Mouse (Mus musculus) right cerebral cortex, postnatal 36 days (tissue): ENCODE data around the gene Zdbf2.

Experiments
- DNase-seq, 2 experiments: peaks; one replicate each; pipeline ENCODE4 v3.0.0; 2022; ENCODE audit warnings: low spot score in 2 of 2, mixed read lengths in 1 of 2

Zdbf2 gene

DNA sequence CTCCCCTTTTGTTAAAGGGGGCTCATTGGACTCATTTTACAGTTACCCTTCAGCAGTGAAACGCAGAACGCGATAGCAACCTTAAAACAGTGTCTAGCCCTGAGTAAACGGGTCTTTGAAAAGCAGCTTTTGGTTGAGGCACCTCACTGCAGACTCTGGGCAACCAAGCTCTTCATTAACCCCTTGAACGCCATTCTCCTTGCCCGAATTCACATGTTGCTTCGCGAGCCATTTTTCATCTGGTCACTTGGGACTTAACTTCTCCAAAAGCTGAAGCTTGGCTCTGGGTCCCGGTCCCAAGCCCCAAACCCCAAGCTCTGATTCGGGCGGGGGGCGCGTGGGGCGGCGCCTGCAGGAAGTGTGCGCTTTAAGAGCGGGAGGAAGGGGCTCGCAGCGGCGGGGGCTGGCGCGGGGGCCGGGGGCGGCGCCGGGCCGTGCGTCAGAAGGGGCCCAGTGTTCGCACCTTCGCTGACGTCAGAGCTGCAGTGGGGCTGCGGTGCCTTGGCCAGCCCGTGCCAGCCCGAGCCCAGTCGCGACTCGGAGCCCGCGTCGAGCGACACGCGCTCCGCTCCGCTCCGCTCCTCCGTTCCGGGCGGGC lies at the start of gene Zdbf2:
Gene Zdbf2, plus strand, starts transcription at position 525 of the 598 bp plus-strand sequence.
- DNase-seq = no peak

DNA sequence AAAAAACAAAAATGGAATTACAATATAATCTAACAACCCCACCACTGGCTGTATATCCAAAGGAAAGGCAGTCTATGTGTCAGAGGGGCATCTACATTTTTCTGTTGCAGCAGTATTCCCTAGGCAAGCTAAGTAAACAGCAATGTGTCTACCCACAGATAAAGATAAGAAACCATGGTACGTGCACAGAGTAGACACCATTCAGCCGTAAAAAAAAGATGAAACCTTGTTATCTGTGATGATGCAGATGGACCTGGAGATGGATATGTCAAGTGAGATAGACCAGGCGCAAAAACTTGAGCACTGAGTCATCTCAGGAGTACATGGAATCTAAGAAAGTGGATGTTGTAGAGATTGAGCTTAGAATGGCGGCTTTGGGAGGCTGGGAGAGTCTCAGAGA lies 48.1 kb upstream of the Zdbf2 start:
- DNase-seq = no peak

DNA sequence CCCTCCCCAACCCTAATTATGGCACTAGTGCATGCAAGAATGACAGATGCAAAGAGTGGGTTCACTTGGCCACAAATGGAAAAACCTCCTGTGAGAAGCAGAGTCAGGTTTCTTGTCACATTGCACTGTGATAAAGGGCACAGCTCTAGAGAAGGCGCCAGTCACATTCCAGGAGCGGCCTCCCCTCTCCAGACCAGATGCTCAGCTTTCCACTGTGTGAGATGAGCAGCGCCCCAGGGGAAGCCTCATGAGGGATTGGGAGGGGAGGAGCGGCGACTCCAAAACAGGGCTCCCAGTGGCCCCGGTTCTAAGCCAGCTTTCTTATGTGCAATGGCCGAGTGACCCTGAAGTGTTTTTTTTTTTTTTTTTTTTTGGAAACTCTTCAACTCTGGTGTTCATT lies 47.2 kb upstream of the Zdbf2 start:
- DNase-seq = no peak

DNA sequence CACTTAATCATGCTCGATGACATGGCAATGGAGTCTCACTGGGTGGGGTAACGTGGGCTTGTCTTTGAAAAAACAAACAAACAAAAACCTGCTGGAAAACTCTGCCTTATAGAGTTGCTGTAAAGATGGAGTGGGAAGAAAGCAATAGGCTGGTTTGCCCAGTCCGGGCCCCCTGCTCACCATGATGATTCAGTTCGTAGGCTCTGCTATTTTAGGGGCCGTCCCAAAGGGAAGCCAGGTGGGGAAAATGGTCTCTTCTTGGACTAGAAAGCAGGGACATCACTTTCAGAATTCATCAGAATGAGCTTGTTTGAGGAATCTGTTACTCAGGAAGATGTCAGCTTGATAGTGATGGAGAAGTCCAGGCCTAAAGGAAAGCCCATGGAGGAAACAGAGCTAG lies 45.8 kb upstream of the Zdbf2 start:
- DNase-seq = no peak

DNA sequence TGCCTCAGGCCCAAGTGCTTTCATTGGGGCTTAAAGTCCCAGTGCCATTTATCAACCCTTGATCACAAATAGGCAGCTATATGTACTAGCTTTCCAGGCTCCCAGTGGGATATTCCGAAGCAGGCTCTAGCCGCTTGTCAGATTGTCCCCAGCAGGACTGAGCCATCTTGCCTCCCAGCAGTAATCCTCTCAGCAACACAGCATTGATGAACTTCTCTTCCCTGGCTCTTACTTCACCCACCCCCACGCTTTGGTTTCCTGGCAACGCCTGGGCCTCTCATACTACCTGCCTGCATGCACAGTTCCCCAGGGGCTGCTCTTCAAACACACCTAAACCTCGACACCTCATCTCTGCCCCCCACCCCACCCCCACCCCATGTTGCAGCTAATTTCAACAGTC lies 35.7 kb upstream of the Zdbf2 start:
- no peak for DNase-seq

DNA sequence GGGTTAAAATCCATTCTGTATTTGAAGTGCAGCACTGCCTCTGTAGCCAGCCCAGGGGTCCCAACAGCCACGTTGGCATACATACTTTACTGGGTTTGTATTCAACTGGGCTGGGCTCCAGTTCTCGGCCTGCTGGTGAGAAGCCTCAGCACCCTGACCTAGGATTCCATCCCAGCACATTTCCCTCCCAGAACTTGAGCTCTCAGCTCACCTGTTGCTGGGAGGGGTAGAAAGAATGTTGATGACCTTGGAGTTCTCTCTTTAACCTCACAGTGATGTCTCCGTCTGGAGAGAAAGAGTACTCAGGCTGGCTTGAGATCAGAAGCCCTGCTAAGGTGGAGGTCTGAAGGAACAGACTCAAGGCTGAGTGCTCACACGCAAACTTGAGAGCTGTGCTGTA lies 33.8 kb upstream of the Zdbf2 start:
- DNase-seq = no peak

DNA sequence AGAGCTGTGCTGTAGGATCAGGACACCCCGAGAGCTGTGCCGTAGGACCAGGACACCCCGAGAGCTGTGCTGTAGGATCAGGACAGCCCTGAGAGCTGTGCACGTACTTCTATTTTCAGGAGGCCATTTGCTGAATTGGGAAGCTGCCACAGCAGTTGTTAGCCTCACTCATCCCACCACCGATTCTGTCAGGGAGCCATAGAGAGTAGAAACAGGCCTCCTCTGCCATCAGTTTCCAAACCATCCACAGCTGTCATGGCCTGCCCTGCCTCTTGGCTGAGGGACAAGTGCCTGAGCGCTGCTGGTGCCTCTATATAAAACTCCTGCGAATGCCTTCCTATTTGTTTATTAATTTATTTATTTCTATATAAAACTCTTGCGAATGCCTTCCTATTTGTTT lies 33.3 kb upstream of the Zdbf2 start:
- no peak for DNase-seq

DNA sequence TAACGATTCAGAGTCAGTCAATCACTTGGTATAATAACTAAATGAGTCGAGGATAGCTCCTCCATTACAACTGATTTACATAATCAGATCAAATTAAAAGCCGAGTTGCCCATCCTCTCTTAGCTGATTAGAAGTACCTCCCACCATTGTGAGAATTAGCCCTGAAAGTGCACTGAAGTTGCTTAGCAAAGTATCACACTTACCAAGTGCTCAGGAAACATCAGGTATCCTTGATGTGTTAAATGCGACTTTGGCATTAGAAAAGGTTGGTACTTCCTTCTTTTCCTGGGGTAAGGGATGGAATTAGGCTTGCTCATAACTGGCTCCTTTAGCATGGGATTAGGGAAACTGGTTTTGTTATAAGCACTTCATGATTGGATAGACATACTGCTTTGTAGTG lies 29.2 kb upstream of the Zdbf2 start:
- DNase-seq = no peak

DNA sequence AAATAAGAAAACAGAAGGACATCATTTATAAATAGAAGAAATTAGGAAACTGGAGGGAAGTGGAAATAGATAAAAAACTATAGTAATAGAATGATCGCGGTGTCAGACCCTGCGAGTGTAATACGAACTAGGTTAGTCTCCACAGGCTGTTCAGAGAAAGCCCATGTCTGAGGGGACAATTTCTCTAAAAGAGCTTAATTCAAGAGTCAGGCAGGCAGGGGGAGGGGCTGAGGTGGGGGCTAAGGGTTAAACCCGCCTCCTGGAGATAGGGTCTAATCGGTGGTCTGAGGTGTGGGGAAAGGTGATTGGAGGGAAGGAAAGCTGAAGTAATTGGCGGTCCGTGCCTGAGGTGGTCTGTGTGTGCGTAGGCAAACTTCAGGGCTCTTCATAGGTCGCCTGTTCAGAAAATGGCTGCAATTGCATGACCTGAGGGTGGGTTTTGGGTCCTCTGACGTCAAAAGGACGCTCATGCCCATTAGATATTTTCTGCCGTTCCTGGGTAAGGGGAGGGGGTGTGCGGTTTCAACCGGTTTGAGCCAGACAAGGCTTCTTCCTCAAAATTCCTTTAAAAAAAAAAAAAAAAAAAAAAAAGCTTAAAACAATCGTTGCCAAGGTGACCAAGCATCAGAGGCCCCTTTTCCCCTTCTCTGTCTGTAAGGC lies 26.1 kb upstream of the Zdbf2 start:
- no peak for DNase-seq

DNA sequence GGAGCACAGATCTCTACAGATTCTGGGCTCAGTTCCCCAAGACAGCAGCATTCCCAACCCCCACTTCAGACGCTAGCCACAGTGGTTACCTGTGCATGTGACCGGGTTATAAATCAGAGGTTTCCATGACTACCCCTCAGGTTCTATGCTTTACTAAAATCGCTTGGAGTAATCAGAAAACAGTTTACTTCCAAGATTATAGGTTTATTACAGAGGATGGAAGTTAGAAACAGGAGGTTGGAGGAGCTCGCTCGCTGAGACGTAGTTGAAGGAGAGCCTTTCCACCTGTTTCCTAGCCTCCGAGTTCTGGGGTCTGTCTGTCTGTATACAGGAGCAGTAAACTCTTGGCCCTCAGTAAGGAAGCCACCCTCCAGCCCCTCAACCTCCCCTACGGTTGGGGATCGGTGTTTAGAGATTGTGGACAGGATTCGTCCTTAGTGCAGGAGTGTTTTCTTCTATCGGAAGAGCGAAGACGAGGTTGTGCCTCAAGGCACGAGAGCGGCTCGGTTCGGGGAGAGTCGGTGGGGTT lies 25.2 kb upstream of the Zdbf2 start:
- no peak for DNase-seq

DNA sequence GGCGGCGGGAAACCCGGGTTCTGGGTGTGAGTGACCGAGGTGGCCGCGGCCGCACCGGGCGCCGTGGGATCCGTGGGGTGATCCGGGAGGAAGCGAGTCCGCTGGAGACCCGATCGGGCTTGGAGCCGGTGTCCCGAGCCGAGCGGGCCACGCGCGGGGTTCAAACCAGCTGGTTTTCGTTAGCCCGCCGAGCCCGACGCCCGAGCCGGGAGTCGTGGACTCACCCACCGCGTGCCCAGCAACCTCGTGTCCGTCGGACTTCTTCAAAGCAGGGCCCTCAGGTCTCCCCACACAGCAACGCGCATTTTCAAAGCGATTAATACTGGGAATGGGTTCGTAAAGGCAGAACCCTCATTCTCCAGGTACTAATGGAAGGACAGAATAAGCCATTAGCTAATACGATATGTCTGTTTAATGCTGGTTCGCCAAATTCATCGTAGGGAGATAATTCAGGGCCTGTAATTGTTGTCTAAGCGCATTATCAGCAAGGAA lies 24.7 kb upstream of the Zdbf2 start:
- no peak for DNase-seq

DNA sequence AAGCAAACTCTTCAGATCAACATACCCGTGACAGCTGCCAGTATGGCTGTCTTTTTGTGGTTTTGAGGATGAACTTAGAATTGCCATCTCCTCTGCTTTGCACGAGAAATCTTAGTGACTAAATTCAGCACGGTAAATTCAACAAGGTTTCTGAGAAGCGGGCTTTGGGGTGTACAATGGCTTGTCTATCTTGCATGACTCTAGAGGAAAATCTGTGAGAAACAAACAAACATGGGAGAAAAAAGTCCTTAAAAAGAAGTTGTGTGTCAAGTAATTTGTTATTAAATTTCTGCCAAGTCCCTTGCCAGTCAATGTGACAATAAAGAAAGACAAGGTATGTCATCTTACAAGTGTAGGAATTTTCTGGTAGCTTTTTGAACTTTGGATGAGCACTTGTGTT lies 23.8 kb upstream of the Zdbf2 start:
- DNase-seq = no peak

DNA sequence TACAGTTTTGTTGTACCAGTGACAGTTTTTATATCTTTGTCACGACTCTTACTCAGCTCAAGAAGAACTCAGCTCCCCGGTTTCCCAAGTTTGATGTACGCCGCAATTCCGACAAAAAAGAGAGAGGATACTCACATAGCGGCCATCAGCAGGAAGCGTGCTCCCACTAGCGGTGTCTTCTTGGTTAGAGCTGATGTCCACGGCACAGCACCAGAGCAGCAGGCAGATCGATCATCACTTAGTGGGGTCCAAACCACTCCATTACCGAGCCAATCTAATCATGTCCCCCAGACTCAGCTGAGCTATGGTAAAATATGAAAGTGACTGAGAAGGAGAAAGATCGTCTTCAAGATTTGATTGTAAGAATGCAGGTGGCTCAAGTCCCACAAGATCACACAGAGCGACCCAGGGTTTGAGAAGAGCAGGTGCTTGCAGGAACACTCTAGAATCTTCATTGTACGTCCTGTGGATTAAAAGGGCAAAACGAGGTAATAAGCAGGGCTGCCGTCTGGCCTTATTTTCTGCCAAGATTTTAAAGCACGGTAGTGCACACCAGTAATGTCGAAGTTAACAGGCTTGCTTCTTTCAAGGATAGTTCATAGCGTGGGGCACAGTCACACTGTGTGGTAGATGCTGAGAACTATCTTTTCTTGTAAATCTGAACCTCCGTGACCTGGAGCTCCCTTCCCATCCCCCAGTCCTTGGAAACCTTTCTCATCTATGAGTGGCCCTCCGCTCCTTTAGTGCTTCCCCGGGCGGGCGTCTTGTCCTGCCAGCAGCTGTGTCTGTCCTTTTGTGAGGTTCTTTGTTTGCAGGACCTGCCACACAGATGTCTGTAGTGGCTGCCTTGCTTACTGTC lies 20.5 kb upstream of the Zdbf2 start:
- no peak for DNase-seq

DNA sequence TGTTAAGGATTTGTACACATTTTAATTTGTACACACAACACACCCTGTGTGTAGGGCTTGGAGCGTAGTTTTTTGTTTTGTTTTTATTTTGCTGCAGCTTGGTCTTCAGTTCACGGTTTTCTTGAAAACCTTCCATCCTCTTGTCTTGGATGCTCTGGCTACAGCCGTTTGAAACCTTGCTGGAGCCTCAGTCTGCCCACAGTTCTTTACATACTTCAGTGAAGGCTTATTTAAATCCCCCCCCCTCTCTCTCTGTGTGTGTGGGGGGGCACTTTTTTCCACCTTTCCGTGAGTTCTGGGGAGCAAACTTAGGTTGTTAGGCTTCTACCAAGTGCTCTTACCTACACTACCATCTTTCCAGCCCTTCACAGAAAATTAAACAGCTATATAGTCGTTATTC lies 19.8 kb upstream of the Zdbf2 start:
- DNase-seq = no peak

DNA sequence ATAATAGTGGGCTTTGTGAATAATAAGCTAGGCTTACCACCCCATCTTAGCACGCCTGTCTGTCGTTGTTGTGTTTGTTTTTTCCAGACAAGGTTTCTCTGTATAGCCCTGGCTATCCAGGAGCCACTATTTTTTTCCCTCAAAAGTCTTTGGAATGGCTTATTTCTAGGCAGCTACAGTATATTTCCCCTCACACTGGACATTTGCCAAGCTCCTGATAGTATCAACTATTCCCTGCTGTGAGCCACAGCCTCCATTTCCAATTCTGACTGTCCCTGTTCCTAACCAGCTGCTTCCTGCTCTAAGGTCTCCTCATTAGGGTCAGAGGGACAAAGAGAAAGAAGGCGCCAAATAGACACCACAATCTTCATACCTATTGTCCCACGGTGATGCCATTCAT lies 18.0 kb upstream of the Zdbf2 start:
- no peak for DNase-seq

DNA sequence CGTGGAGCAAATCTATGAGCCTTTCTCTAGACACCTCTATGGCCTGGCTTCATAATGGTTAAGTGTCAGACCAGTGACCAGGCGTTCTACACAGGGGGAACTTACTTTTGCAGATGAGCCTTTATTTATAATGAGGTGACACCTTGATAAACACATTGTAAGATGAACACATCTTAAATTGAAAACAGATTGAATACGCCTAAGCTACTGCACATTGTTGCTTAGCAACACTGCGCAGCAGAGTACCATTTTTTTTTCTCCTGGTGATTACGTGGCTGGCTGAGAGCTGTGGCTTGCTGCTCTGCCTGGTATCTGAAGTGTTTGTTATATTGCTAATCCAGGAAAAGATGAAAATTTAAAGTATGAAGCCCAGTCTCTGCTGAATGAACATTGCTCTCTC lies 17.0 kb upstream of the Zdbf2 start:
- DNase-seq = no peak

DNA sequence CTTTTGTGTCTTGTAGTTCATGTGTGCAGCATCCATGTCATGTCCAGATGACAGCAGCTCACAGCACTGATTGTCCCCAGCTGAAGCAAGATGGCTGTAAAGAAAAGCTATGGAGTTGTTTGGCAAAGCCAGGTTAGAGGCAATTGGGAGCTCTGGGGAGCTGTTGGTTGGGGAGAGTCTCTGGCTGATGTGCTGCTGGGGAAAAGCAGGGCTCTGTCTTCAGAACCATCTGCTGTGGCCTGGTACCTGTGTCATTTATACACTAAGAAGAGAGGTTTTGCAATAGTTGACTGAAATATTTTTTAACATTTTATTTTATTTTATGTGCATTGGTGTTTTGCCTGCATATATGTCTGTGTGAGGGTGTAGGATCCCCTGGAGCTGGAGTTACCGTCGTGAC lies 14.6 kb upstream of the Zdbf2 start:
- no peak for DNase-seq

DNA sequence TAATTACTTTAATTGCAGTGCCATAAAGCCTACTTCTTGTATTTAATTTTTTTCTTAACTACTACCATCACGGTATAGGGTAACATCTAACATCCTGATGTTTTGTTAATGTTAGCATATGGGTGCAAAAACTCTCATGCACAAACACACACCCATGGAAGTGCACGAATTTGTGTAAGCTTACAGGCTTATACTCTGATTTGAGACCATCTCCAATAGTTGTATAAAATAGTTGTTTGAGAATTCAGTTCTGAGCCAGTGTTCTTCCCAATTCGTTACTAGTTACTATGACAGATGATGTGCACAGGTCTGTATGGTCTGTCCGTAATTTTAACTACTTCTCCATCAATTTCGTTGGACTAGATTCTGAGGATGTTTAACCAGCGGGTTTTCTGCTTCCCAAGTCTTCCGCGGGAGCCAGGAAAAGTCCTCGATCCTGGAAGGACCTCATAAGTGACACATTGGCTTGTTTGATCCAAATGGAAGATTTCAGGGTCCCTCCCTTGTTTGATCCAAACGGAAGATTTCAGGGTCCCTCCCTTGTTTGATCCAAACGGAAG lies 13.7 kb upstream of the Zdbf2 start:
- no peak for DNase-seq

DNA sequence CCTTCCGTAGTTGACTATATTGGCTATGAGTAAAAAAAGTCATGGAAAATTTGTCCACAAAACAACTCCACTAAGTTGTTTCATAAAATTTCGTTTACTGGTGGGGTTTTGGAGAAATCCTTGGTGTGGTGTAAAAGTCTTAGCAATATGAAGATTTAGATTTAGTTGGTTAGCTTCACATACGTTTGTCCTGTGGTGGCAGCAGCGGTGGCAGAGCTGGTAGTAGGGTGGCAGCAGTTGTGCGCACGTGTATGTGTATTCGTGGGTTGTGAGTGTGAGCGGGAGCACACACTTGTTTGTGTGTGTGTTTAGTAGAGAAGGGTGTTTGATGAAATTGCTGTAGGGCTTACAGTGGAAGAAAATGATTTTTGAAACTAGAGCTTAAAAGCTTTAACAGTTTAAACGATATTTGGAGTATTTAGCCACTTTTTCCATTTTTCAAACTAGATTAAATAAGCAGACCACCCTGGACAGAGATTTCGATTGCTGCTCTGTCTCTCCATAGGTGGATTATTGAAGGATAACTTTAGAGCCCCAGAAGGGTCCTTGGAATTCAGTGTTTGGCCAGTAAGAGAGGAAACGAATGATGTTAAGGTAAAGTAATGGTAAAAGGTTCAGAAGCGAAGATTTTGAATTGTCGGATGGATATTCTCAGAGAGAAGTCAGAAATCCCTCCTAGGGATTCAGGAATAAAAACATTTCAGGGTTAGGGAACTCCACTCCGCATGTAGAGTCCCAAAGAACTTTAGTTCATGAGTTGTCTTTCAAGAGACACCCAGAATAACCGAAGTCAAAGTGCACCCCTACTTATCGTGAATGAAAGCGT lies 12.9 kb upstream of the Zdbf2 start:
- DNase-seq = no peak

DNA sequence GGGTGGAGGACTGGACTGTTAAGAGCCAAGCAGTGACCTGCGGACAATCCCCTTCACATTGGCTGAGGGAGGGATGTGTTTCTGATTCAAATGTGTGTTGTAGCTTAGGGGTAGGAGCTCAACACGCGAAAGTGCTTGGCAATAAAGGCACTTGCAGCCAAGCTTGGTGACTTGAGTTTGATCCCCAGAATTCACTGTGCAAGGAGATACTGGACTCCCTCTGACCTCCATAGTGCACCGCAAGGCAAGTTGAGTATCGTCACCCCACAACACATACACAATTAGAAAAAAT lies 12.4 kb upstream of the Zdbf2 start:
- no peak for DNase-seq

DNA sequence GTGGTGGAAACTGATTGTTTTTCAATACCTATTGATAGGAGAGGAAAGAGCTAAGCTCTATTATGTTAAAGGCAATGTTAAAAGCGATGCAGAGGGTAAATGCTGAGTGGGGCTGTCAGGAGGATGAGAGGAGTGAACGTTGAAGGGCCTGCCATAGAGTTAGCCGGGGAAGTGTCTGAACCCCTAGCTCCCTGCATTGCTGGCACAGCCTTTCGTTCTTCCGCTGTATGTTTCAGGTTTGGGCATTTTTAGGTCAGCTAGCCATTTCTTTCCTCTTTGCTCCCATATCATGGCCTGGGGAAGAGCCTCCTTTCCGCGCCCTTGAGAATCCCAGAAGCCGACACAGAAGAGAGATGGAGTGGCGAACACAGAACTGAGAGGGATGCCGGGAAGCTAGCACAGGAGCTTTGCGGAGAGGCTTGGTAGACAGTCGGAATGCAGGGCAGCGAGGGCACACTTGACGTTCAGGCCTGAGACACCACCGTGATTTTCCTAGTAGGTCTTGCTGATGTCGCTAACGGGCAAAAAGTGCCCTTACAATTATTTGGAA lies 11.9 kb upstream of the Zdbf2 start:
- no peak for DNase-seq
